Mouse (Mus musculus) embryonic stem cell, embryonic (primary cell): ENCODE measurements at regions not wholly inside any gene's neighbourhood (a gene's known extent, or its start where the extent isn't known, plus 50 kb on each side); places are given as distances from the start of the nearest gene placed in this dataset.

ENCODE experiments used
- CTCF ChIA-PET, 4 experiments: fragments of 300-600 bp in 2 of 4; fragments of 350-600 bp in 2 of 4; sonication (Branson Sonifier 250); formaldehyde crosslinking; loops; one replicate each; lab custom pipeline; 2022; ENCODE audit warnings: inconsistent platforms in 2 of 4; lab: Charles Lee
- POLR2A ChIA-PET, 4 experiments: fragments of 300-600 bp in 2 of 4; fragments of 350-600 bp in 2 of 4; sonication (Branson Sonifier 250); formaldehyde crosslinking; loops; one replicate each; lab custom pipeline; 2022; ENCODE audit warnings: antibody characterized with exemption in 4 of 4, inconsistent platforms in 1 of 4; lab: Charles Lee

GRCm38 (mm10) chr3:149324088-149324487, 333.7 kb upstream of the Adgrl2 start:
- CTCF ChIA-PET, result no interaction called here
- POLR2A ChIA-PET, result interaction anchor here in 1 of 4 experiments (0.6 kb wide), 1 partner anchor 146 kb away, joined by 4 read pairs; no protein-coding TSS in a partner anchor

- ChIA-PET CTCF (no interaction called here), POLR2A (no interaction called here)
These were observed 328.4 kb upstream of the Adgrl2 start for GRCm38 (mm10) chr3:149318728-149319127.

GRCm38 (mm10) chr3:149314258-149314657, 323.9 kb upstream of the Adgrl2 start:
- ChIA-PET CTCF (interaction anchor here in 1 of 4 experiments (0.6 kb wide), 1 partner anchor 399 kb away, joined by 3 read pairs; no protein-coding TSS in a partner anchor), POLR2A (interaction anchor here in 1 of 4 experiments (0.9 to 1.7 kb wide), 2 partner anchors 63 to 95 kb away, joined by 4 to 6 read pairs; no protein-coding TSS in a partner anchor)

- CTCF ChIA-PET, result no interaction called here
- POLR2A ChIA-PET, result no interaction called here
These were observed 322.9 kb upstream of the Adgrl2 start for GRCm38 (mm10) chr3:149313217-149313616.

- POLR2A ChIA-PET, result interaction anchor here in 2 of 4 experiments (0.5 to 0.7 kb wide), 2 partner anchors 59 to 60 kb away, joined by 3 to 4 read pairs; no protein-coding TSS in a partner anchor
- CTCF ChIA-PET, result interaction anchor here in 1 of 4 experiments (0.5 kb wide), 1 partner anchor 37 kb away, joined by 4 read pairs; no protein-coding TSS in a partner anchor
These were observed 321.2 kb upstream of the Adgrl2 start for GRCm38 (mm10) chr3:149311576-149311975.

GRCm38 (mm10) chr3:149306709-149307108, 316.4 kb upstream of the Adgrl2 start:
- ChIA-PET CTCF (no interaction called here), POLR2A (no interaction called here)

- ChIA-PET CTCF (no interaction called here), POLR2A (no interaction called here)
These were observed 315.9 kb upstream of the Adgrl2 start for GRCm38 (mm10) chr3:149306291-149306690.

- POLR2A ChIA-PET, result no interaction called here
- CTCF ChIA-PET, result no interaction called here
These were observed 315.1 kb upstream of the Adgrl2 start for GRCm38 (mm10) chr3:149305440-149305839.

- CTCF ChIA-PET, result no interaction called here
- POLR2A ChIA-PET, result no interaction called here
These were observed 314.7 kb upstream of the Adgrl2 start for GRCm38 (mm10) chr3:149305011-149305413.

GRCm38 (mm10) chr3:149303418-149303817, 313.1 kb upstream of the Adgrl2 start:
- POLR2A ChIA-PET, result interaction anchor here in 1 of 4 experiments (0.6 kb wide), 1 partner anchor 284 kb away, joined by 3 read pairs; no protein-coding TSS in a partner anchor

GRCm38 (mm10) chr3:149300002-149300401, 309.6 kb upstream of the Adgrl2 start:
- ChIA-PET CTCF (no interaction called here), POLR2A (no interaction called here)

More at GRCm38 (mm10) chr3:149303418-149303817, 313.1 kb upstream of the Adgrl2 start:
- CTCF ChIA-PET, result interaction anchor here in 1 of 4 experiments (0.6 kb wide), 1 partner anchor 1248 kb away, joined by 5 read pairs; no protein-coding TSS in a partner anchor

GRCm38 (mm10) chr3:149296419-149296962, 306.1 kb upstream of the Adgrl2 start:
- POLR2A ChIA-PET, result no interaction called here

GRCm38 (mm10) chr3:149295942-149296341, 305.6 kb upstream of the Adgrl2 start:
- CTCF ChIA-PET, result interaction anchor here in 1 of 4 experiments (0.6 kb wide), 1 partner anchor 22 kb away, joined by 3 read pairs; no protein-coding TSS in a partner anchor
- POLR2A ChIA-PET, result no interaction called here

More at GRCm38 (mm10) chr3:149296419-149296962, 306.1 kb upstream of the Adgrl2 start:
- CTCF ChIA-PET, result no interaction called here

GRCm38 (mm10) chr3:149295257-149295831, 305.0 kb upstream of the Adgrl2 start:
- CTCF ChIA-PET, result interaction anchor here in 1 of 4 experiments (0.6 kb wide), 1 partner anchor 21 kb away, joined by 3 read pairs; no protein-coding TSS in a partner anchor
- POLR2A ChIA-PET, result no interaction called here

- ChIA-PET CTCF (no interaction called here), POLR2A (no interaction called here)
These were observed 304.1 kb upstream of the Adgrl2 start for GRCm38 (mm10) chr3:149294445-149294844.

GRCm38 (mm10) chr3:149292459-149292858, 302.1 kb upstream of the Adgrl2 start:
- POLR2A ChIA-PET, result no interaction called here
- CTCF ChIA-PET, result no interaction called here

GRCm38 (mm10) chr3:149291473-149291872, 301.1 kb upstream of the Adgrl2 start:
- ChIA-PET POLR2A (no interaction called here), CTCF (no interaction called here)

- CTCF ChIA-PET, result no interaction called here
- POLR2A ChIA-PET, result interaction anchor here in 1 of 4 experiments (0.9 kb wide), 1 partner anchor 31 kb away, joined by 3 read pairs; no protein-coding TSS in a partner anchor
These were observed 299.9 kb upstream of the Adgrl2 start for GRCm38 (mm10) chr3:149290228-149290627.

- POLR2A ChIA-PET, result no interaction called here
These were observed 296.7 kb upstream of the Adgrl2 start for GRCm38 (mm10) chr3:149287080-149287479.

GRCm38 (mm10) chr3:149284976-149285375, 294.6 kb upstream of the Adgrl2 start:
- POLR2A ChIA-PET, result no interaction called here
- CTCF ChIA-PET, result no interaction called here

More at GRCm38 (mm10) chr3:149287080-149287479, 296.7 kb upstream of the Adgrl2 start:
- CTCF ChIA-PET, result no interaction called here
